Mouse (Mus musculus) kidney, adult 2 months (tissue): ENCODE measurements around the gene Tmtc2. TPM values are rescaled to one million over a fixed set of nuclear protein-coding genes. Genes with fewer than 3 reads are reported as not detected.

Experiments
- DNase-seq: peaks from one replicate; pipeline ENCODE4 v3.0.0; 2021
- H3K27ac ChIP-seq: fragments of 200-500 bp; 2 replicates; pipeline ENCODE4 v1.5.1; 2012; ENCODE audit warnings: low read depth, low read length, control low read depth, inconsistent platforms; ENCODE audit not compliant: insufficient read depth
- H3K27me3 ChIP-seq: fragments of 200-500 bp; replicated peaks from 2 replicates; pipeline ENCODE4 v1.6.1; 2012; ENCODE audit warnings: mild to moderate bottlenecking, moderate library complexity, low read length, inconsistent platforms; ENCODE audit not compliant: control insufficient read depth, insufficient read depth
- H3K36me3 ChIP-seq: fragments of 200-500 bp; 2 replicates; pipeline ENCODE4 v1.6.1; 2012; ENCODE audit warnings: mild to moderate bottlenecking, moderate library complexity, low read length, inconsistent platforms; ENCODE audit not compliant: control insufficient read depth, insufficient read depth
- H3K4me1 ChIP-seq: fragments of 200-500 bp; 2 replicates; pipeline ENCODE4 v1.6.1; 2011; ENCODE audit warnings: low read length; ENCODE audit not compliant: control insufficient read depth, insufficient read depth
- H3K4me3 ChIP-seq: fragments of 200-500 bp; 2 replicates; pipeline ENCODE4 v1.5.1; 2011; ENCODE audit warnings: mild to moderate bottlenecking, low read depth, low read length, control low read depth; ENCODE audit not compliant: insufficient read depth
- CTCF ChIP-seq: fragments of 200-500 bp; conservative IDR thresholded peaks from 2 replicates; pipeline ENCODE4 v1.5.1; 2011; ENCODE audit warnings: low read depth, mild to moderate bottlenecking, control low read depth, low read length, moderate library complexity, mixed read lengths; ENCODE audit not compliant: insufficient read depth, insufficient read length
- POLR2A ChIP-seq: fragments of 200-500 bp; IDR thresholded peaks from one replicate; pipeline ENCODE4 v1.6.1; 2011; ENCODE audit warnings: low read depth, low read length, control low read depth
- WGBS: fragments of 180-500 bp; shearing (Covaris S2); methylation state at CpG from one replicate; pipeline ENCODE4 v1.1.7; 2018; 5-methylcytosine and 5-hydroxymethylcytosine counted together
- polyA plus RNA-seq: library from polyadenylated mRNA; depleted of rRNA; stranded (reverse); fragments of >200 nt; gene quantifications from 2 replicates; pipeline ENCODE4 v1.2.3, GENCODE M21; 2012

The Tmtc2 gene
- polyA plus RNA-seq, 1 experiment, result 1.1 TPM

DNA sequence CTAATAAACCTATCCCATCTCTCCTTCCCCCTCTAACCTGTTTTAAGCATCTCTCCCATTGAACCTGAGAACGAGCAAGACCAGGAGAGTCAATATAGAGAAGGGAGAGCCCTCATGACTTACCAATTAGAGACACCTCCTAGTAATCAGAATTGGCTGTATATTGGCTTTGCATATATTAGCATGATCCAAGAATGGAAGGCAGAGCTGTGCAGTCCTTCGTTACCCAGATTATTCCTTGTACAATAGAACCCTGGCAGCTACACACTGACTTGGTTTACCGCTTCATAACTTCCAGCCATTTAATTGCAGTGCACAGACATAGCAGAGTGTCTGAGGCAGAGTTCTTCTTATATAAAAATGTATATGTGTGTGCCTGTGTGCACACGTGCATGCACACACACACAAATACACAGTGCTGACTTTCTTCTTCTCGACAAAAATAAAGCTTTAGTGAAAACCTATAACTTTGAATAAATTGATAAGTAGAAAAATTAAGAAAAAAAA, 42.2 kb downstream of the Tmtc2 start:
- 91% methylated on average over 5 of the region's 5 CpGs for WGBS
- Histone ChIP-seq H3K4me1 (no peaks in the 10 kb centered on the region), H3K27me3 (no peaks in the 10 kb centered on the region), H3K4me3 (no peak overlapping the region), H3K36me3 (no peaks in the 10 kb centered on the region), H3K27ac (no peak overlapping the region)
- no peak for TF ChIP-seq CTCF
- no peak for TF ChIP-seq POLR2A
- no peak for DNase-seq

- H3K27me3 ChIP-seq, result no peaks in the 10 kb centered on the region
- H3K4me1 ChIP-seq, result no peaks in the 10 kb centered on the region
- H3K27ac ChIP-seq, result no peak overlapping the region
- WGBS, result 78% methylated on average over 9 of the region's 9 CpGs
- no peak for DNase-seq
- H3K4me3 ChIP-seq, result no peak overlapping the region
- TF ChIP-seq POLR2A (no peak), CTCF (no peak)
- H3K36me3 ChIP-seq, result no peaks in the 10 kb centered on the region
These were observed 43.0 kb downstream of the Tmtc2 start for GRCm38 (mm10) chr10:105531080-105531894.

DNA sequence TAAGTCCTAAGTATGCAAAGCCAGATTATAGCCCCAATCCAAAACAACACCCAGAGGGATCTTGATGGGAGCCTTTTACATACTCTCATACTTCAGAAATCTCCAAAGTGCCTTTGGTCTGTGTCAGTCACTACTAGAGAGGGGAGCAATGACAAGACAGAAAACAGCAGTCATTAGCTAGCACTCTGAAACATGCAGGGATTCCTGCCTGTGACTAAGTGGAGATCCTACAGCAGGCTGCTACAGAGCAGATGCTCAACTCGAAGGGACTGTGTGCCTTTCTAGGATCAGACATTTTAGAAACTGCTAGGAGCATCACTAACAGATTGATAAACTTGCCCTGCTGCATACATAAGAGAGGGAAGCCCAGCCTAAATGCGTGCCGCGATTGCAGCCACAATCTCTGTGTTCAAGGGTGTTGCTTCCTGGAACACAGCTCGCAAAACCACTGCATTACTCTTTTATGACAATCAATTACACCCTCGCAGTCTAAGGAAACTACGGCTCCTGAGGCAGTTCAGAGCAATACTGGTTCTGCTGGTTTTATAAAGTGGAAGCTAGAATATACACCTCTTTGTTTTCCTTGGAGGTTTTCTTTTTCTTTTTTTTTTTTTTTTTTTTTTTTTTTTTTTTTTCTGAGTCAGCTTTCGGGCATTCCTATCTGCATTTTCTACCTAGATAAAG, 50.7 kb downstream of the Tmtc2 start:
- H3K27ac ChIP-seq, result no peak overlapping the region
- TF ChIP-seq POLR2A (no peak), CTCF (no peak)
- H3K27me3 ChIP-seq, result no peaks in the 10 kb centered on the region
- 29% methylated on average over 8 of the region's 8 CpGs for WGBS
- no peak for DNase-seq
- H3K4me1 ChIP-seq, result no peaks in the 10 kb centered on the region
- no peaks in the 10 kb centered on the region for H3K36me3 ChIP-seq
- no peak overlapping the region for H3K4me3 ChIP-seq

- no peak for DNase-seq
- WGBS, result 50% methylated on average over 7 of the region's 7 CpGs
- TF ChIP-seq POLR2A (no peak), CTCF (no peak)
- no peak overlapping the region for H3K27ac ChIP-seq
- no peak overlapping the region for H3K4me3 ChIP-seq
- H3K36me3 ChIP-seq, result no peaks in the 10 kb centered on the region
- no peaks in the 10 kb centered on the region for H3K4me1 ChIP-seq
- no peaks in the 10 kb centered on the region for H3K27me3 ChIP-seq
These were observed 51.8 kb downstream of the Tmtc2 start for GRCm38 (mm10) chr10:105522431-105522830.

- Histone ChIP-seq H3K36me3 (no peaks in the 10 kb centered on the region), H3K4me1 (no peaks in the 10 kb centered on the region), H3K4me3 (no peak overlapping the region), H3K27me3 (no peaks in the 10 kb centered on the region), H3K27ac (no peak overlapping the region)
- no peak for TF ChIP-seq POLR2A
- no peak for TF ChIP-seq CTCF
- no peak for DNase-seq
- 76% methylated on average over 6 of the region's 6 CpGs for WGBS
These were observed 55.0 kb downstream of the Tmtc2 start for GRCm38 (mm10) chr10:105519154-105519806.

DNA sequence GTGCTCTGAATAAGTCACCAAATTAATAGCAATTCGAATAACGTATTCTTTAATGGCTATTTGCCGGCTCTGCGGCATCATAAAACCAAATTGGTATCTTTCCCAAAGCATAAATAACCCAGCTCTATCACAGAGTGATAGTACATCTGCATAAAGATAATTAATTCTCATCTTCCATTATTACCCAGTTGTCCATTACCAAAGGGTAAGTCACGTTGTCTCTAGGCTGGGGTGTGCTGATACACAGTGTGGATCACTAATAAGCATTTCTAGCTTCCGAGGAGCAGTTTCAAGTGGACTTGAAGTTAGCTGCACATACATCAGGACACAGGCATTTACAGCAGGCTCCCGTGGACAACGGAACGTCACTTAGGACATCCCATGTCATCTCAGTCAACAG, 56.1 kb downstream of the Tmtc2 start:
- 92% methylated on average over 9 of the region's 9 CpGs for WGBS
- H3K36me3 ChIP-seq, result no peaks in the 10 kb centered on the region
- DNase-seq, result no peak
- TF ChIP-seq CTCF (no peak), POLR2A (no peak)
- H3K27me3 ChIP-seq, result no peaks in the 10 kb centered on the region
- H3K4me3 ChIP-seq, result no peak overlapping the region
- no peak overlapping the region for H3K27ac ChIP-seq
- H3K4me1 ChIP-seq, result no peaks in the 10 kb centered on the region

GRCm38 (mm10) chr10:105513777-105514322, 60.4 kb downstream of the Tmtc2 start:
- H3K4me3 ChIP-seq, result no peak overlapping the region
- WGBS, result 75% methylated on average over 7 of the region's 7 CpGs
- no peak for TF ChIP-seq CTCF
- no peak for TF ChIP-seq POLR2A
- H3K27me3 ChIP-seq, result no peaks in the 10 kb centered on the region
- no peaks in the 10 kb centered on the region for H3K36me3 ChIP-seq
- no peak overlapping the region for H3K27ac ChIP-seq
- DNase-seq, result no peak
- no peaks in the 10 kb centered on the region for H3K4me1 ChIP-seq
